Mouse (Mus musculus) gastrocnemius, postnatal 25 days (tissue): Measurements from ENCODE around the gene Psap. TPM values are rescaled to one million over a fixed set of nuclear protein-coding genes. Genes with fewer than 3 reads are reported as not detected.
"Not testable (repeated sequence)": the region's sequence is repeated elsewhere in the genome, so short reads cannot be mapped to it uniquely, and the experiment has no call there.

Experiments
- DNase-seq: peaks from one replicate; pipeline ENCODE4 v3.0.0; 2022
- long read RNA-seq, 2 experiments: library from polyadenylated mRNA; stranded (forward); transcript quantifications; one replicate each; pipeline ENCODE4 v2.0.0; 2021
- total RNA-seq, 2 experiments: library from RNA; stranded (reverse); gene quantifications; 1 replicate in 1 of 2; 2 replicates in 1 of 2; pipeline ENCODE4 v1.2.3; 2021

Psap gene
- 100 to 1,000 TPM; 590 to 608 TPM for total RNA-seq
- long read RNA-seq, experiment 1, transcript Psap-201 (14 exons, 2,654 nt): major isoform, 25 of 154 reads
- long read RNA-seq, experiment 1, transcript Psap-202 (14 exons, 2,646 nt): minor isoform, 15 of 154 reads
- long read RNA-seq, experiment 1, partial matches to known transcripts: 108 of 154 reads
- long read RNA-seq, experiment 1, other reads (novel, unspliced or antisense): 6 of 154 reads
- long read RNA-seq, experiment 2, transcript Psap-201 (14 exons, 2,654 nt): major isoform, 28 of 149 reads
- long read RNA-seq, experiment 2, transcript Psap-202 (14 exons, 2,646 nt): minor isoform, 23 of 149 reads
- long read RNA-seq, experiment 2, partial matches to known transcripts: 78 of 149 reads
- long read RNA-seq, experiment 2, other reads (novel, unspliced or antisense): 20 of 149 reads

DNA sequence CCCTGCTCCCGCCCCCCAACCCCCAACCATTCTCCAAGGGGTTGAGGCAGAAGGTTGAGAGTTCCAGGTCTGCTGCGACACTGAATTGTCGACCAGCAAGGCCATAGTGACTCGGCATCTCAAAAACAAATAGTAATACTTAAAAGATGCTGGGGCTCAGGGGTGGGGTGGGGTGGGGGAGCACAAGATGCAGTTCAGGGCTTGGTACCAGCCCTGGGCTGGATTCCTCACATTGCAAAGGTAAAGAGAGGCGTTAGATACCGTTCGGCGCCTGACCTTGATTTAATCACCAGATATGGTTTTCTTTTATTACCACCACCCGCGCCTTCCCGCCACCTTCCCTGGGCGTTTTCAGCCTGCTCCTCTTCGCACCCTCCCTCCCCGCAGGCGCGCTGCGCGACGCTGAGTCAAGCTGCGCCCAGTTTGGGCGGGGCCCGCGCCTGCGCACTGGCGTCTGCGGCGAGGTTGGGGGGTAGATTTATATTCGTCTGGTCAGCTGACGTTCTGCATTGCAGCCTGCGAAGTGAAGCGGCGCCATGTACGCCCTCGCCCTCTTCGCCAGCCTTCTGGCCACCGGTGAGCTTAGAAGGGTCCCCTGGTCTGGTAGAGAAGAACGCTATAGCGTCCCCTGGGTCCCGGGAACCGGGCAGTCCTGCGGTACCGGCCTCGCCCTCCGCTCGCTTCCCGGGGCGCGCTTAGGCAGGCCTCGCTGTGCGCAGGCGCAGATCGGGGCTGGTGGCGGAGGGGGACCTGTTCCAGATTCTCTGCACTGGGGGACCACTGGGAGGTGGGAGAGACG lies at the start of gene Psap:
Gene Psap (plus strand): TSS at position 421 of the 799 bp plus-strand sequence.
- peak; percentile 94 for DNase-seq

DNA sequence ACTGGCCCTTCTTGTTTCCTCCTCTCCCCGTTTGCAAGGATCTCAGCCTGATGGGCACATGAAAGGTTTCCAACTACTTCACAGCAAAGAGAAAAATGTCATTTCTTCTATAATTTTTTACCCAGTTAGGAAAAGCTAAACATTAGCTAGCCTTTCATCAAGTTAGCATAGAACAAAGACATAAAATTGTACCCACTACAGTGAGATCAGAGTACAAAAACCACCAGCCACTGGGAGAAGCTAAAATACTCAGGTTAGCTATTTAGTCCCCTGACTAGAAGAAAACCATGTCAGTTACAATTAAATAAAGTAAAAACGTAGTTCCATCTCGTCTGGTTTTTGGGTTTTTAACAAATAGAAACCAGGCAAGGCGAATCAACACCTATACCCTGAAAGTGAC lies 49.8 kb upstream of the Psap start:
- DNase-seq: no peak

DNA sequence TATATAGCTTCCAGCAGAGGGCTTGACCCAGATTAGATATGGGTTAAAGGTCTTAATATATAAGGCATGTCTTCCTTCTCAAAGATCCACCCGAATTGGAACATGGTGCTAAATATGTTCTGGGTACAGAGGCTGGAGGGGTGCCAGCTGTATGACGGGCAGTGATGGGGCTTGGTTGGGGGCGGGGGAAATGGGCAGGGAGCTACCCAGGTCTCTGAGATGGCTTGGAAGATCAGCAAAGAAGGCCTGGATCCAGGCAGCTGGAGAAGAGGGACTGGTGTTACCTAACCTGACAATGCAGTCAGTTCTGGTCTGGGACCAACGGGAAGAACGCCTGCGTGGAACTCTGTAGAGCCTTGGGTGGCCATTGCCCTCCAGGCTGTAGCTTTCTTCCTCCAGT lies 48.3 kb upstream of the Psap start:
- DNase-seq: peak; percentile 55

DNA sequence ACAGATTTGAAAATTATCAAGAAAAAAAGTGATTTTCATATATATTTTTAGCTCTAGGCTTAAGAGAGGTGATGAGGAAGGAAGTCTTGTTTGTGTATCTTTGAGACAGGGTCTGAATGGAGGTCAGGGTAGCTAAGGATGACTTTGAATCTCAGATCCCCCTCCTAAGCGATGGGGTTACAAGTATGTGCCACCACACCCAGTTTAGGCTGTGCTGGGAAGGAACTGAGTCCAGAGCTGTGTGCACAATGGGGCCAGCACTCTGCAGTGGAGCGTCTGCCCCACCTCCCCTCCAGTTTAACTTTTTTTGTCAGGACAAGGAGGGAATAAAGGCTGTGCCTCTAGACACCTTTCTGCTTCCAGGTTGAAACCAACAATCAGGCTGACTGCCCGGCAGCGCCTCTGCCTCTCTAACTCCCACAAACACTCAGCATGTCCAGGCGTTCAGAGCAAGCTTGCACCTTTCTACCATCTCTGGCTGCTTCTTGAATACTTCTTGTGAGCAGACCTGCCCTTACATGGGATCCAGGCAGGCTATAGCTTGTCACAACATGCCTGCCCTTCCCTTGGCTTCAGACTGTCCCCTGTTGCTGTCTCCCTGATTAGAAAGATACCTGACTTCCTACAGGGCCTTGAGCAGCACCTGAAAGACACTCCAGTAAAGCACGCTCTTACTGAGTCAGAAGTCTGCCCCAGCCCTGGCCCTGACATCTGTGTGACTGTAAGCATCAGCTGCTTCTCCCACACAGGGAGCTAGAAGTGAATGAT lies 46.9 kb upstream of the Psap start:
- no peak for DNase-seq

DNA sequence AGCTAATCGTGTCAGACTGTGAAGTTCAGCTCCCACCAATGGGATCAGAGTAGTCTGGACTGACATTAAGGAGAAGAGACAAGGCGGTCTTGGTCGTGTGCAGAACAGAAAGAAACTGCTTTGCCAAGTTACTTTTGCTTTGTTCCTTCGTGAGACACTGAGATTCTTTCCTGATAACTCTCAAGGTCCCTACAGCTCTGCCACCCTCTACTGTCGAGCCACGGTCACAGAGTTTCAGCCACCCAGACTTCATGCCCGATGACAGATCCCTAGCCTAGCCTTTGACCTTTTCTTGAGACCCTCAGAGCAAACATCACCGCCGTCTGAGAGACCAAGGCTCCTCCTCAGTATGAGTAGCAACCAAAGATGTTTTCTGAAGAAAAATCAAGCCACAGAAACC lies 43.4 kb upstream of the Psap start:
- no peak for DNase-seq

DNA sequence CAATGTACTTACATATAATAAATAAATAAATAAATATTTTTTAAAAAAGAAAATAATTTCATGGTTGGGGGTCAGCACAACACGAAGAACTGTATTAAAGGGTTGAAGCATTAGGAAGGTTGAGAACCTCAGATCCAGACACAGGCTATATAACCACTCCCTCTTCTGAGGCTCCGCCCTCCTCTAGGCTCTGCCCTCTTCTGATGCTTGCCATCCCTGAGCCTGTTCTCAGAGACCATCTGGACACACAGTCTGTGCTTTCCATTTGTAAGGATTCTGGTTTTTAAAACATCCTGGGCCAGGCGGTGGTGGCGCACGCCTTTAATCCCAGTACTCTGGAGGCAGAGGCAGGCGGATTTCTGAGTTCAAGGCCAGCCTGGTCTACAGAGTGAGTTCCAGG lies 41.6 kb upstream of the Psap start:
- DNase-seq: not testable (repeated sequence)

DNA sequence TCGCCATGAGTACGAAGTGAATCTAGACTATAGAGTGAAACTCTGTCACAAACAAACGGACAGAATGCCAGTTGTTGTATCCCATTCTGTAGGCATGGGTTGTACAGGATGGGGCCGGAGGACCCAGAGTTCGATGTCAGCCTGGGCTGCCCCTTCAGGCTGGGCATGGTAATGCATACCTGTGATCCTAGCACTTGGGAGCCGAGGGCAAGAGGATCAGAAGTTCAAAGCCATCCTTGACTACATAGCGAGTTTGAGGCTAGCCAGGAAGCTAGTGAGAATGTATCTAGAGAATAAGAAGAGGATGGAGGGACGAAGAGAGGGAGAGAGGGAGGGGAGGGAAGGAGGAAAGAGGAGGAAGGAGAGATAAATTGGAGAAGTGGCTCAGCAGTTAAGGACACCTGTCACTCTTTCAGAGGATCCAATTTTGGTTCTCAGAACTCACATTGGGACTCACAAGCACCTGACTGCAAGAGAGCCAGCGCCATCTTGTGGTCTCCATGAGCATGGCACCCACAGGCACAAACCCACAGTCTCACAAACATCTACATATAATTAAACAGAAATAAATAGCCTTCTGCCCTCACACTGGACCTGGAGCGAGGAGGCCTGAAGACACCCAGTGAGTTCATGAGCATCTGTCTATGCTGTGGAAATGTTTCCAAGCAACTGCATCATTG lies 39.8 kb upstream of the Psap start:
- peak; percentile 41 for DNase-seq

DNA sequence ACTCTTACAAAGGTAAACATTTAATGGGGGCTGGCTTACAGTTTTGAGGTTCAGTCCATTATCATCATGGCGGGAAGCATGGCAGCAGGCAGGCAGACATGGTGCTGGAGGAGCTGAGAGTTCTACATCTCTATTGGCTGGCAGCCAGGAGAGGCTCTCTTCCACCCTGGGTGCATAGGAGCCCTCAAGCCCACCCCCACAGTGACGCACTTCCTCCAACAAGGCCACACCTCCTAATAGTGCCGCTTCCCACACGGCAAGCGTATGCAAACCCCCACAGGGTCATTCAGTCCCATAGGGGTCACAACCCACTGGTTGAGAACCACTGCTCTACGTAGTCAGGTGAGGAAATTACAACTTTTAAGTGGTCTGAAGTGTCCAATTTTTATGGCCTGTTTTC lies 37.0 kb upstream of the Psap start:
- DNase-seq: no peak

DNA sequence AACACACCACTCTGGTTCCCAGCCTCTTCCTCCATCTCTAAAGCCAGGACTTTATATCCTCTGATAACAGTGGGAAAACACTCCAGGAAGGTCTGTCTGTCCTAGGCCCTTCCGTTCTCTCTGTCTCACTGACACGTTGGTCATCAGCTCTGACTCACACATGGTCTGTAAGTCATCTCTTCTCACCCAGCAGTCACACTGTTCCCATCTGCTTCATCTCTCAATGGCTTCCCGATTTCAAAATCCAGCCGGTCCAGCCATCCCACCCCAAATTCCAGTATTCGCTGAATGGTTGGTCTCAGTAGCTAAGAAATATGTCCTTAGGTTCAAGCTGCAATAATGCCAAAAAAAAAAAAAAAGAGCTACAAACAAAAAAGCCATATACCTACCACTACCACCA lies 33.5 kb upstream of the Psap start:
- no peak for DNase-seq

DNA sequence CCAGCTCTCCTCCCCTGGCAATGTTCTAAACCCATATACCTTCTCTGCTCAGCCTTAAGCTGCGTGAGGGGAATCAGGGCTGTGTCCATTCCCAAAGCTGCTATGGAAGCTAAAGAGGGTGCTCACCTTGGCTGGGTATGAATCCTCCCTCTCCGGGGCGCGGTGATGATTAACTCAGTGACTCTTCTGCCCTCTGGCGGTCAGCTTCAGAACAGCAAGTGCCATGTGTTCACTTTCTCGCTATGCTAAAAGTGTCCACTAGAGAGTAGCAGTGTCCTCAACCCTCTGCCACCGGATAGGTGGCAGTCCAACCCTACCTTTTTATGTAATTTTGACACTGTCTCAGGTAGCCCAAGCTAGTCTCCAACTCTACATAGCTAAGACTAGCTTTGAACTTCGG lies 32.4 kb upstream of the Psap start:
- peak; percentile 70 for DNase-seq

DNA sequence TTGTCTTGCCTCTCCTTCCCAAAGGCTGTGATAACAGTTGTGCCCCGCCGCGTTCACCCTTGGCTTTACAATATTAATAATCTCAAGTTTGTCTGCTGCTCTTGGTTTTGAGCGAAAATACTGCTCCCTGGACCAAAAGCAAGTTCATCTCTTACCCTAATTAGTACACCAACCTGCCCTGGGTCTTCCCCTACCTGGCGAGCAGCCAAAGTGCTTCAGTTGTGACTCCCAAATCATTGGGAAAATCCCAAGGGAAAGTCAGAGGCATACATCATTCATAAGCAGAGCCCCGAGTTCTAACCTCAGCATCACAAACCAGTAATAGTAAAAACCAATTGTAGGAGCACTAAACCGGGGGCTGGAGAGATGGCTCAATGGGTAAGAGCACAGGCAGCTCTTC lies 31.8 kb upstream of the Psap start:
- no peak for DNase-seq

DNA sequence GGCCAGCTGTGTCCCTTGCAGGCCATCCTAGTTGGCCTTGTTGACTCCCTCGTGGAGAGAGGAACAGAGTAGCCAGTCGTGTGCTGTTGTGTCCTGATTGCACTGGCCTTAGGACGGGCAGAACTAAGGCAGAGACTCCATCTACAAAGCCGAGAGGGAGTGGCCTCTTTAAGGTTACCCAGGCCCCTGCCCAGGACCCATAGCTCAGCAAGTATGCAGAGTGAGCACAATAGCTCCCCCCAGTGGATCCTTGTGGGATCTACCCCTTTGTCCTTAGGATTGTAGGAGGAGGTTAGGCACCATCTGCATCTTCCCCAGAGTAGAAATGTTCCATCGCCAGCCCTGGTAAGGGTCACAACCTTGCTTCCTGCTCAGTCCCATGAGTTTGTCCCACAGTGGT lies 30.9 kb upstream of the Psap start:
- DNase-seq: peak; percentile 24

DNA sequence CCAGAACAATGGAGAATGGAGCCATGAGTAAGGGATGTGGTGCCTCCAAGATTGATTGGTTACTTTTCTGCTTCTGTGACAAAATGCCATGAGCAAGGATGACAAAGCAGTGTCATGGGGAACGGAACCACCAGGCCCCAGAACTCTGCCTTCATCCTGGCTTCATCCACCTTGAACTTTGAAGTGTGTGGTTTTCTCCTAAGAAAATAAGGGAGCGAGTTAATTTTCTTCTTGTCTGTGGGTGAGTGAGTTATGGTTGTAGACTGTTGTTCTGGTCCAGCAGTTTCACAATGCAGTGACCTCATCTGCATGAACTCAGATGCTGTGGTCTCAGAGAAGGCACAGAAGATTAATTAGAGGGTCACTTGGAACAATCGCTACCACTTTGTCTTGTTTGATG lies 29.1 kb upstream of the Psap start:
- DNase-seq: not testable (repeated sequence)

DNA sequence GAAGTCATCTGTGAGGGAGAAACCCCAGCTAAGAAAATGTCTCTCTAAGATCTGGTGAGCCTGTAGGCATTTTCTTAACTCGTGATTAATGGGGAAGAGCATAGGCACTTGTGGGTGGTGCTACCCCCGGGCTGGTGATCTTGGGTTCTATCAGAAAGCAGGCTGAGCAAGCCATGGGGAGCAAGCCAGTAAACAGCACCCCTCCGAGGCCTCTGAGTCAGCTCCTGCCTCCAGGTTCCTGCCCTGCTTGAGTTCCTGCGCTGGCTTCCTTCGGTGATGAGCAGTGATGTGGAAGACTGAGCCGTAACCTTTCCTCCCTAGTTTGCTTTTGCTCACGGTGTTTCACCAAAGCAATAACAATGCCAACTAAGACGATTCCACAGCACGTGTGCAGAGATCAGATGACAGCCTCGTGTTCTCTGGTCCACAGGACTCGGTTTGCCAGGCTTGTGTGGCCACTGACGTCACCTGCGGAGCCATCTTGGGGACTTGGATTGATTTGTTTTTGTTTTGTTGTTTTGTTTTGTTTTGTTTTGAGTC lies 26.9 kb upstream of the Psap start:
- no peak for DNase-seq

DNA sequence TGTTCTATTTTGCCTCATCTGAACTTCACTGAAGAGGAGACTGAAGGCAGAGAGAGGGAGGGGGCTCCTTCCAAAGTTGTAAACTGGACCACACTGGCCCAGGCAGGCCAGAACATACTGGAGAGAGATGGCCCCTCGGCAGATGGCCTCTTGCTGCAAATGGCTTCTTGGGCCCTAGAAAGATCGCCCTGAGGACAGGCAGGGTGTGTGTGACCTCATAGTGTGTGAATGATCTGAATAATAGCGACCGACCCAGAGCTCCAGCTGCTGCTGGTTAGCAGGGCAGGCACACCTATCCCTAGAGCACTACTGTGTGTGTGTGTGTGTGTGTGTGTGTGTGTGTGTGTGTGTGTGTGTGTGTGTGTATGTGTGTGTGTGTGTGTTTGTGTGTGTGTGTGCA lies 25.2 kb upstream of the Psap start:
- DNase-seq: no peak

DNA sequence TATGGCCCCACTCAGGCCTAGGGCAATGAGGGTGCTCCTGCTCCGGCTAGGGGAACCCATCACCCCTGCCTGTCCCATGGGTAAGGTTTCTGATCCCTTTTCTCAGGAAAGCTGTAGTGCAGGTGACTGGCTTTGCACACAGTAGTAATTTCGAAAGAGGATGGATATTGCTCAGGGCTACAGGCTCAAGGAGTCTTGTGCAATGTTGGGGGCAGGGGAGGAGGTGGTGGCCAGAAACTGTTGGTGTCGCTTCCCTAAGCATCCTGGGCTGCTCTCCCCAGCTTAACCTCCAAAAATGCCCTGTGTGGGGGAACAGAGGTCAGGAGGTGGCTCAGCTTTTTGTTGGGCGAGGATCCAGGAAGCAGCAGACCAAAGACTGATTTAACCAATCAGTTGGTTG lies 24.8 kb upstream of the Psap start:
- no peak for DNase-seq

DNA sequence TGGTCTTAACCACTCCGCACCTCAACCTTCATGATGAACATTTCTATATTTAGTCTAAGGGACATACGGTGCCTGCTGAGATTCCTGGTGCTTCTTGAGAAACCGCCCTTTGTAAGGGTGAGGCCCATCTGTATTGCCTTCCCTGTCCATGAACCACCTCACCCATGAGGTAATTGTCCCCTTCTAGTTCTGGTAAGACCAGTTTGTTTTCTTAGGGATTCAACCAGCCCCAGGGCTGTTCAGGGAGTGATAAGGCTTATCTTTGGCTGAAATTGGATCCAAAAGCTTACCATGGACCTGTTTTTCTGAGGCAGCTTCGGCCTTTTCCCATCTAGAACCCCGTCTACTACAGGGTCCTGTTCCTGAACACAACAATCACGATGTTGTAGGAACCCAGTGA lies 21.3 kb upstream of the Psap start:
- no peak for DNase-seq

DNA sequence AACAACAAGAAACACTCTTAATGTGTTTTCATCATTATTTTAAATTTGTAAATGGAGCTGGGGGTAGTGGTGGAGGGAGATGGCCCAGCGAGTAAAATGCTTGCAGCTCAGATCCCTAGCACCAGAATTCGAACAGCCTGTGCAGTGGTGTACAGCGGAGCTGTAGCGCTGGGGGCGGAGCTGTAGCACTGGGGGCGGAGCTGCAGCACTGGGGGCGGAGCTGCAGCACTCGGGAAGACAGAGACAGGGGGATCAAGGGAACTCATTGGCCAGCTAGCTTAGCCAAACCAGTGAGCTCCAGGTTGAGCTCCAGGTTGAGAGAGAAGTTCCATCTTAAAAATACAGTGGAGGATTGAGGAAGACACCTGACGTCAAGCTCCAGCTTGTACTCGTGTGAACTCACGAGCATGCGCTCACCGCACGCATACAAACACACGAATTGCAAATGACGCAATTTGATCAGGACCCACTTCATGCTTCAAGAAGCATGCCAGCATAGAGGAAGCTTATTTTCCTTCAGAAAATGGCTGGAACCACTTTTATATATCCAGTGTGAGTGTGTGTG lies 20.1 kb upstream of the Psap start:
- no peak for DNase-seq

DNA sequence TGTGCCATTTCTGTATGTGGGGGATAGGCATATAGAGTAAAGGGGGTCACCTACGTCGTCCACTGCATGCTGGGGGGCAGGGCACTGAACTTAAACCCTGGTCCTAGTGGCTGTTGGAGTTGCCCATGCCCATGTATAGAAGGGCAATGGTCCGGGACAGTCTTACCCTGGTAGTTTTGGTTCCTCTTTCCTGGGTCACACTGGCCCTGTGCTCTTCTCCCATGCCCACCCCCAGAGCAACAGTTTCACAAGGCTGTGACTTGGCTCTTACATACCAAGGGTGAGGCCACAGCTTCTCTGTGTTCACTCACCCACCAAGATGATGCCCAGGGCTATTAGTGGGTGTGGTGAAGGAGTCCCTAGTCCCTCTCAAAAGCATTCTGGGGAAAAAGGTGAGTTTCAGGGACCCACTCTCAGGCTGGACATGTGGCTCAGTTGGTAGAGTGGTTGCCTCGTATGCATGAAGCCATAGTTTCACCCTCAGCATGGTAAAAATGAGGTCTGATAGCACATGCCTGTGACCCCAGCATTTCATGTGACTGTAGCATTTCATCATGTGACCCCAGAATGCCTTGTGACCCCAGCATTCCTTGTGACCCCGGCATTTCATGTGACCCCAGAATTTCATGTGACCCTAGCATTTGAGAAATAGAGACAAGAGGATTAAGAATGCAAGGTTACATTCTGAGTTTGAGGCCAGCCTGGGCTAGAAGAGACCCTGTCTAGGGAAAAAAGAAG lies 16.7 kb upstream of the Psap start:
- no peak for DNase-seq

DNA sequence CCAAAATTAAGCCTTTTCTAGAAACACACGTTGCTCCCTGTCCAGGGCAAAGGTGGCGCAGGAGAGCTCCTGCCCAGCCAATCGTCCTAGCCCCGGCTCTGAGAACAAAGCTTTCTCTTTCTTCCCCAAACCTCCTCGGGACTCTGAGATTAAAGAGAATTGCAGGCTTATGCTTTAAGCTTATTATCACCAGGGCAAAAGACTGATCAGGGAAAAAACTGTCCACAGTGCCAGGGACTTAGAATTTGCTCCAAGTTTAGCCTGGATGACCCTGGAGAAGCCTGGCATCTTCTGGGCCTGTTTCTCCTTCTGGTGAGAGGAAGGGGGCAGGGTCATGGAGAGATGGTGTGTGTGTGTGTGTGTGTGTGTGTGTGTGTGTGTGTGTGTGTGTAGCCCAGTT lies 15.9 kb upstream of the Psap start:
- no peak for DNase-seq

DNA sequence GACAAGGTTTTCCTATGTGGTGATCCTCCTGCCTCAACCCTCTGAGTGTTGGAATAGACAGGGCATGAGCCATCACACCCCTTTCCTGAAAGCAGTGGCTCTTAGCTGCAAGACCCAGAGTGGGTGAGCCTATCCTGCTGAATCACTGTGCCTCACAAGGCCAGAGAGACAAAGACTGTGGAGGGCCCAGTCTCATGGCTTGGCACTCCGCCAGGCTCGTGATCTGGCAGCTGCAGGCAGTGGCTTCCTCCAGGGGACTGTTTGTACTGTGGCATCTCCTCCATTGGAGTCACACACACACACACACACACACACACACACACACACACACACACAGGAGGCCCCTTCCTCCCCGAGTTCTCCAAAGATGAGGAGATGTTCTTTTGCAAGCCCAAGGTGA lies 15.0 kb upstream of the Psap start:
- peak; percentile 87 for DNase-seq
